Mouse (Mus musculus) embryo, embryonic 10 days (tissue): ENCODE measurements at regions not wholly inside any gene's neighbourhood (a gene's known extent, or its start where the extent isn't known, plus 50 kb on each side); places are given as distances from the start of the nearest gene placed in this dataset.
A peak's percentile ranks its signal among the peaks of the same experiment; 100 is the strongest.

Source experiments
- DNase-seq: peaks from one replicate; pipeline ENCODE4 v3.0.0-alpha.2; 2015; ENCODE audit warnings: low spot score

- DNase-seq = peak; percentile 77
Measured at GRCm38 (mm10) chr19:42673133-42673532, 60.5 kb upstream of the Loxl4 start.

DNA sequence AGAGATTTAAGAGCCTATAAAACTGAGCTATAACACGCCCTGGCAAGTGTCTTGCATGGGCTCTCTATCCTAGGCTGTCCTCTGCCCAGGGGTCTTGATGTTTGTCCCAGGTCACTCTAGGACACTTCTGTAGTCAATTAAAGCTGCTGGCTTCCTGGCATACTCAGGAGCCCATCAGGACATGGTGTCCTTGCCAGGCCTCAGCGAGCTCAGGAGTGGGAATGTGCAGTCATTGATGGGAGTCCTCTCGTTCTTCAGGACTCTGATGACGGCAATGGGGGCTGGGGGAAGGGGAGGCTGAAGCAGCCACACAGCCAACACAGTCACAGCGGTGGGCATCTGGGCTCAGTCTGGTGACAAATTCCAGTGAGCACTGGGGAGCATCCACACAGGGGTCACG, 57.3 kb upstream of the Loxl4 start:
- no peak for DNase-seq

DNA sequence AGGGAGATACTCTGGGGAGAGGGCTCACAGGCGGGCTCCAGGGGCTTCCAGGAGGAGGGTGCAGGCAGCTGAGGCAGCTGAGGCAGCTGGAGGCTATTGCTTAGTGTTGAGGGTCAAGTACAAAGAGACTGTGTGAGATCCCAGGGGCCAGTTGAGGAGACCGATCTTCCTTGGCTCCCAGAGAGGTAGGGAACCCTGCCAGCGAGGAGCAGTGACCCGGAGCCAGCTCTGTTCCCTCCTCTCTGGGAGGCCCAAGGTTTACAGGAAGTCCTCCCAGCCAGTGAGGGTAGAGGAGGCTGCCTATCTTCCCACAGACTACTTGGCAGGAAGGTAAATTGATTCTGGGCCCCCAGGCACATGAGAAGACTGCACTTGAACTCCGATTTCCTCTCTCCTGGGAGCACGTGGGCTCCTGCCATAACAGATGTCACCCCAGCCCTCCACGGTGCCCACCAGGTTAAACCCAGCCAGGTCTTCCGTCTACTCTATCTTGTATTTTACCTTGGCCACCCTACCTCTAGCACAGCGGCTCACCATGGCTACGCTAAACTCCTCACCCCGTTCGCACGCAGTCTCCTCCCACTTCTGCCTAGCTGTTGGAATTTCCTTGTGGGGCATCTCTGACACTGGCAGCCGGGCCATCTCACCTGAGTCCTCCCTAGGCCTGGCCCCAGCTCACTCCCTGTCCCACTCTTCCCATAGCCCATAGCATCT, 55.9 kb upstream of the Loxl4 start:
- DNase-seq = no peak

DNA sequence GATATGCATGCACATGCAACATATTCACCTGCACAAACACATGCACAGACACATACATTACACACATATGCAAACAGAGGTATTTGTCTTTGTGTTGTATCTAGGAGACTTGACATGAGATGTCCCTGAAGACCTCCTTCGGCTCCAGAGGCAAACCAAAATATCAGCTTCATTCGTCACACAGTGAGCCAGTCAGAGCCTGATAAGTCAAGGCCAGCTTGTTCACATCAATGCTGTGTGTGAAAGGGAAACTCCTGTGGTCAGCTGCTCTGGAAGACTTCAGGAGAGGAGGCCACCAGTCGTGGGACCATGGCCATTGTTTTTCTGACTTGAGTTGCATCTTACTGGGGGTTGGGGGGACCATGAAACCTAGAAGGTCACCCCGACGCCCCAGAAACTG, 54.3 kb upstream of the Loxl4 start:
- DNase-seq = no peak
